Mouse (Mus musculus): ENCODE measurements around the gene Erich4. TPM values are rescaled to one million over a fixed set of nuclear protein-coding genes. Genes with fewer than 3 reads are reported as not detected.
"Not testable (repeated sequence)": the region's sequence is repeated elsewhere in the genome, so short reads cannot be mapped to it uniquely, and the experiment has no call there.

Erich4 gene
- polyA plus RNA-seq, 1 experiment from 2014 or later: not detected

DNA sequence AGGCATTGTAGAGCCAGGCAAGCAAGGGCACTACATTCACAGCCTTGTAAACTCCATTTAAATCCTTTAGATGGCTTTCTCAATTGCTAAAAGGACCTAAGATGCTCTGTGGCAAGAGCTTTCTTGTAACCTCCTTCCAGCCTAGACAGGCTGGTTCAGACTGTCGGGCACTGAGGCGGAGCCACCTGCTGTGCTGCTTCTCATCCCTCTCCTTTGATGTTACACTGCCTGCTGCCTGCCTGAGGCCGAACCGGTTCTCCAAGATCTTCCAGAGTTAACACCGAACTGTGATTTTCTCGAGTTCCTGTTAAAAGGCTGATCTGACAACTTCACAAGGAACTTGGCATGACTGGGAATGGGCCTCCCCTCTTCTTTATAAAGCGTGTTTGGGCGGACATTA is 39.8 kb downstream of the Erich4 start:
- 12% methylated on average over 8 of the region's 8 CpGs for WGBS
- ATAC-seq (ENCODE audit: insufficient number of reproducible peaks, insufficient read depth, low FRiP score, low read depth): no peak
- H3K4me2 ChIP-seq (ENCODE audit: low read length): no peak overlapping the region
- no peaks in the 10 kb centered on the region for H3K9me3 ChIP-seq (ENCODE audit: control insufficient read depth, low read length)
- no peaks in the 10 kb centered on the region for H3K27me3 ChIP-seq (ENCODE audit: control insufficient read depth, insufficient read depth, low read length)
- no peak overlapping the region for H3K27ac ChIP-seq (replicated peaks in 1 of 2; ENCODE audit: control insufficient read depth in 1 of 2, insufficient read depth in 1 of 2, low read depth in 2 of 2, low read length in 2 of 2)
- no peaks in the 10 kb centered on the region for H3K36me3 ChIP-seq (ENCODE audit: control insufficient read depth, insufficient read depth, low read length)
- H3K9ac ChIP-seq (ENCODE audit: low read length): no peak overlapping the region
- H3K4me3 ChIP-seq (ENCODE audit: control insufficient read depth in 1 of 2, insufficient read depth in 1 of 2, low read depth in 1 of 2, low read length in 2 of 2): no peak overlapping the region
- H3K4me1 ChIP-seq (ENCODE audit: control insufficient read depth in 2 of 2, insufficient read depth in 2 of 2, low read length in 2 of 2): no peaks in the 10 kb centered on the region

DNA sequence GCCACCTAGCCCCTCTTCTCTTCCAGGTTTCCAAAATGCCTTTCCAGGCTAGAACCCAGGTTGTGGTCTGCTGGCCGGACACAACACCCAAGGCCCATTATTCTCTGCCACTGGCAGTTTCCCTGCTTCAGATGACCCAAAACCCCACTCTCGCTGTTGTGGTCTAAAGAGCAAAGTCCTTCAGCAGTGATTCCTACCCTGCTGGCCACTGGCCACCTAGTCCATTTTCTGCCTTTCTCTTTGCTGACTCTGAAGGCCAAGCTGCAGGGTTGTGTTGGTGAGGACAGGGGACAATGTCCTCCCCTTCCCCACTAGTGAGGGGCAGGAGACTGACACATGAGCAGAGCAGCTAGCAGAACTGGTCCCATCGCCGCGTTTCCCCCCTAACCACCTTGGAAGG is 40.6 kb downstream of the Erich4 start:
- Histone ChIP-seq H3K9ac (ENCODE audit: low read length) (no peak overlapping the region), H3K4me1 (ENCODE audit: control insufficient read depth in 2 of 2, insufficient read depth in 2 of 2, low read length in 2 of 2) (no peaks in the 10 kb centered on the region), H3K36me3 (ENCODE audit: control insufficient read depth, insufficient read depth, low read length) (no peaks in the 10 kb centered on the region), H3K9me3 (ENCODE audit: control insufficient read depth, low read length) (no peaks in the 10 kb centered on the region), H3K27ac (replicated peaks in 1 of 2; ENCODE audit: control insufficient read depth in 1 of 2, insufficient read depth in 1 of 2, low read depth in 2 of 2, low read length in 2 of 2) (no peak overlapping the region), H3K4me2 (ENCODE audit: low read length) (no peak overlapping the region), H3K4me3 (ENCODE audit: control insufficient read depth in 1 of 2, insufficient read depth in 1 of 2, low read depth in 1 of 2, low read length in 2 of 2) (no peak overlapping the region), H3K27me3 (ENCODE audit: control insufficient read depth, insufficient read depth, low read length) (no peaks in the 10 kb centered on the region)
- 73% methylated on average over 5 of the region's 5 CpGs for WGBS
- no peak for ATAC-seq (ENCODE audit: insufficient number of reproducible peaks, insufficient read depth, low FRiP score, low read depth)

DNA sequence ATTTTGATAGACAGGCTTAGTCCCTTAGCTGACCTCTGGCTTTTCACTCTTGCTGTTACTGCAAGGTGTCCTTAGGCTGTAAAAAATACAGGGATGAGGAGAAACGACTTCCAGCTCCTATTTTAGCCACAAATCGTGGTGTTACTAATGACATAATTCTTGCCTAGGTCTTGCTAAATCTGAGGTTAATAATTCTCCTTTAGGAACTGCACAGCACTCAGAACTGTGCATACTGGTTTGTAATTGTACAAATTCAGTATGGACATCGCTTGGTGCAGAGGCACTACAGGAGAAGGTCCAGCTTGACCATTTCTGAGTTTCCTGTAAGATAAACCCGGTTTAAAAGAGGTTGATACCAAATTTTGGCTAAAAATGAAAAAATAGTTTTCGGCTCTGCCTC is 41.9 kb downstream of the Erich4 start:
- H3K4me3 ChIP-seq (ENCODE audit: control insufficient read depth in 1 of 2, insufficient read depth in 1 of 2, low read depth in 1 of 2, low read length in 2 of 2); H3K4me1 ChIP-seq (ENCODE audit: control insufficient read depth in 2 of 2, insufficient read depth in 2 of 2, low read length in 2 of 2); H3K36me3 ChIP-seq (ENCODE audit: control insufficient read depth, insufficient read depth, low read length); ATAC-seq (ENCODE audit: insufficient number of reproducible peaks, insufficient read depth, low FRiP score, low read depth); H3K9me3 ChIP-seq (ENCODE audit: control insufficient read depth, low read length); H3K27me3 ChIP-seq (ENCODE audit: control insufficient read depth, insufficient read depth, low read length); H3K27ac ChIP-seq (replicated peaks in 1 of 2; ENCODE audit: control insufficient read depth in 1 of 2, insufficient read depth in 1 of 2, low read depth in 2 of 2, low read length in 2 of 2); H3K9ac ChIP-seq (ENCODE audit: low read length); H3K4me2 ChIP-seq (ENCODE audit: low read length): not testable (repeated sequence)
- 65% methylated on average over 5 of the region's 5 CpGs for WGBS

DNA sequence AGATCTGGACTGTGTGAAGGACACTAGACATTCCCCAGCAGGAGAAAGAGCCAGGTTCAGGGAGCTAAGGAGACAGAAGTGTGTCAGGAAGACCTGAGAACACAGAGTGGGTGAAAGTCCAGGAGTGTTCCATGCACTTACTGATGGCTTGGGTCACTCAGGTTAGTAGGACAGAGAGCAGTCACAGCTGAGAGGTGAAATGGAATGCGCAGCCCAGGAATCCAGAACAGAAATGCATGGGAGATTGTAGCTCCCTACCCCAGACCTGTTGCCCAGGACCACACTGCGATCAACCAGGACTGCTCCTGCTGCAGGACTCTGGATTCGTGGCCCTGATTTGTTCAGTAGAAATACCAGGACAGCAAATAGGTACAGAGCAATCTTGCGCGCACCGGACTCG is 47.0 kb downstream of the Erich4 start:
- 95% methylated on average over 7 of the region's 7 CpGs for WGBS
- Histone ChIP-seq H3K4me1 (ENCODE audit: control insufficient read depth in 2 of 2, insufficient read depth in 2 of 2, low read length in 2 of 2) (no peaks in the 10 kb centered on the region), H3K36me3 (ENCODE audit: control insufficient read depth, insufficient read depth, low read length) (no peaks in the 10 kb centered on the region), H3K4me3 (ENCODE audit: control insufficient read depth in 1 of 2, insufficient read depth in 1 of 2, low read depth in 1 of 2, low read length in 2 of 2) (no peak overlapping the region), H3K9me3 (ENCODE audit: control insufficient read depth, low read length) (0 out of 2 replicates have a peak, but pooled peaks cover 2% of the 10 kb centered on the region), H3K27me3 (ENCODE audit: control insufficient read depth, insufficient read depth, low read length) (no peaks in the 10 kb centered on the region), H3K4me2 (ENCODE audit: low read length) (no peak overlapping the region), H3K27ac (replicated peaks in 1 of 2; ENCODE audit: control insufficient read depth in 1 of 2, insufficient read depth in 1 of 2, low read depth in 2 of 2, low read length in 2 of 2) (no peak overlapping the region), H3K9ac (ENCODE audit: low read length) (no peak overlapping the region)
- no peak for ATAC-seq (ENCODE audit: insufficient number of reproducible peaks, insufficient read depth, low FRiP score, low read depth)

Other genes with a start within 250 kb of the Erich4 start
- gene Cnfn, start 246.2 kb downstream of the Erich4 start, polyA plus RNA-seq (2014; fragmentation: Nextera tagmentation; extraction: Ambion mirVana): 0.31 TPM in 1 of 2 replicates, not detected in the other
- 2.8 and 3.6 TPM in 2 replicates for gene Lipe, start 217.2 kb downstream of the Erich4 start, polyA plus RNA-seq (2014; fragmentation: Nextera tagmentation; extraction: Ambion mirVana)
- gene Cxcl17, start 203.0 kb downstream of the Erich4 start, polyA plus RNA-seq (2014; fragmentation: Nextera tagmentation; extraction: Ambion mirVana): 0.28 and 0.36 TPM in 2 replicates
- gene Ceacam1, start 138.3 kb downstream of the Erich4 start, polyA plus RNA-seq (2014; fragmentation: Nextera tagmentation; extraction: Ambion mirVana): 3.9 and 4.5 TPM in 2 replicates
- gene Ceacam2, start 76.0 kb downstream of the Erich4 start, polyA plus RNA-seq (2014; fragmentation: Nextera tagmentation; extraction: Ambion mirVana): 0.20 TPM in 1 of 2 replicates, not detected in the other
- gene Dmac2, start 3.5 kb upstream of the Erich4 start, polyA plus RNA-seq (2014; fragmentation: Nextera tagmentation; extraction: Ambion mirVana): 62.7 and 66.3 TPM in 2 replicates
- gene B3gnt8, start 10.8 kb upstream of the Erich4 start, polyA plus RNA-seq (2014; fragmentation: Nextera tagmentation; extraction: Ambion mirVana): 3.2 and 3.5 TPM in 2 replicates
- gene Bckdha, start 43.1 kb upstream of the Erich4 start, polyA plus RNA-seq (2014; fragmentation: Nextera tagmentation; extraction: Ambion mirVana): 46.8 and 55.5 TPM in 2 replicates
- gene Exosc5, start 43.3 kb upstream of the Erich4 start, polyA plus RNA-seq (2014; fragmentation: Nextera tagmentation; extraction: Ambion mirVana): 33.9 and 35.8 TPM in 2 replicates
- gene Tmem91, start 59.3 kb upstream of the Erich4 start, polyA plus RNA-seq (2014; fragmentation: Nextera tagmentation; extraction: Ambion mirVana): 1.6 and 2.2 TPM in 2 replicates
- 29.4 and 30.5 TPM in 2 replicates for gene B9d2, start 64.9 kb upstream of the Erich4 start, polyA plus RNA-seq (2014; fragmentation: Nextera tagmentation; extraction: Ambion mirVana)
- 3.5 and 4.5 TPM in 2 replicates for gene Tgfb1, start 71.1 kb upstream of the Erich4 start, polyA plus RNA-seq (2014; fragmentation: Nextera tagmentation; extraction: Ambion mirVana)
- 23.4 and 24.5 TPM in 2 replicates for gene Ccdc97, start 103.2 kb upstream of the Erich4 start, polyA plus RNA-seq (2014; fragmentation: Nextera tagmentation; extraction: Ambion mirVana)
- gene Hnrnpul1, start 138.9 kb upstream of the Erich4 start, polyA plus RNA-seq (2014; fragmentation: Nextera tagmentation; extraction: Ambion mirVana): 47.2 and 50.9 TPM in 2 replicates
- 38.9 and 42.1 TPM in 2 replicates for gene Axl, start 172.8 kb upstream of the Erich4 start, polyA plus RNA-seq (2014; fragmentation: Nextera tagmentation; extraction: Ambion mirVana)
- gene Cyp2s1, start 201.0 kb upstream of the Erich4 start, polyA plus RNA-seq (2014; fragmentation: Nextera tagmentation; extraction: Ambion mirVana): 3.0 and 3.1 TPM in 2 replicates